Mouse (Mus musculus) erythroblast, embryonic 14.5 days (primary cell): ENCODE data around the gene Mta1.

Source experiments
- GATA1 ChIP-seq: IDR thresholded peaks from 2 replicates; pipeline ENCODE4 v1.6.1; 2012; ENCODE audit warnings: low read length, inconsistent platforms, mixed read lengths
- TAL1 ChIP-seq: IDR thresholded peaks from 3 replicates; pipeline ENCODE4 v1.6.1; 2012; ENCODE audit warnings: low read length, inconsistent platforms, mixed read lengths

GRCm38 (mm10) chr12:113099470-113100237 lies 1.6 kb downstream of the Mta1 start:
- TF ChIP-seq GATA1 (no peak), TAL1 (no peak)
